Mouse (Mus musculus) testis, adult 2 months (tissue): ENCODE results near the gene Kcnab1.

Experiments
- CTCF ChIP-seq: fragments of 200-500 bp; IDR thresholded peaks from 2 replicates; pipeline ENCODE4 v1.5.1; 2012; ENCODE audit warnings: low read depth, mild to moderate bottlenecking, inconsistent platforms, low read length, moderate library complexity; ENCODE audit not compliant: control insufficient read depth, insufficient read depth, insufficient replicate concordance
- POLR2A ChIP-seq: fragments of 200-500 bp; IDR thresholded peaks from 2 replicates; pipeline ENCODE4 v1.6.1; 2012; ENCODE audit warnings: low read depth, mild to moderate bottlenecking, inconsistent platforms, low read length, moderate library complexity; ENCODE audit not compliant: control insufficient read depth

DNA sequence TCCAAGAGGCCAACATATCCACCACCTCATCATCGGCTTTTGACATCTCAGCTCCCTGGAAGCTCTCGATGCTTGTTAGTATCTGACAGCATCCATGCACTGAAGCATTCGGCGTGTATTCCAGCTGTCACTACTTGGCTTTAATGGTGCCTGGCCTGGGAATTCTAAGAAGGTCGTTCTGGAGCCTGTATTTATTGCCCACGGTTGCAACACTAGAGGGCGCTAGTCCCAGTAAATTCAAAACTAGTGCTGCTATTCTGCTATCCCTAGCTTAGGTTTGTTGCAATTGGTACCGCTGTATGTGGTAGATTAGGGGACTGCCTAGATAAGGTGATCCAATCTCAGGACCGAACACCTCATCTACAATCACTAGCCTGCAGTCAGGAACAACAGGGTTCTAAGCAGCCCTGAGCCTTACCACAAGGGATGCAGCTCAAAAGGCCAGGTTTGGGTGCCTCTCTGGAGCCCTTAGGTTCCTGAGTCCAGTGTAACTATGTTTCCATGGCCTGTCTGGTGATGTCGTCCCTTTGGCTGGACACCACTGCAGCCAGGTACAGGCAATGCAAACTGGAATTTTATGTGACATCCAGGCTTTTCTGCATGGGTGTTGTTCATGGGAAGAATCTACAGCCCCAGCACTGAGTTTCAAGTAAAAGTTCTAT, 208.8 kb downstream of the Kcnab1 start:
- TF ChIP-seq CTCF (no peak), POLR2A (no peak)
